Mouse (Mus musculus): ENCODE results near the gene Dennd1a. TPM values are rescaled to one million over a fixed set of nuclear protein-coding genes. Genes with fewer than 3 reads are reported as not detected.

The Dennd1a gene
- polyA plus RNA-seq, 1 experiment from 2014 or later: 3.8 TPM

GRCm38 (mm10) chr2:37906261-37906660 is 380.9 kb downstream of the Dennd1a start:
- WGBS (ENCODE audit: insufficient replicate concordance): 60% methylated on average over 2 of the region's 2 CpGs
- Histone ChIP-seq H3K9me3 (ENCODE audit: low read length) (no peaks in the 10 kb centered on the region), H3K4me2 (ENCODE audit: low read depth, low read length) (no peak overlapping the region), H3K27ac (ENCODE audit: low read depth) (no peak overlapping the region), H3K27me3 (ENCODE audit: insufficient read depth, low read length) (no peaks in the 10 kb centered on the region), H3K9ac (replicated peaks) (no peak overlapping the region), H3K4me3 (ENCODE audit: low read depth, low read length) (no peak overlapping the region), H3K4me1 (ENCODE audit: insufficient read depth) (no peaks in the 10 kb centered on the region), H3K36me3 (replicated peaks; ENCODE audit: insufficient read depth, low read length) (no peaks in the 10 kb centered on the region)
- no peak for TF ChIP-seq EP300 (IDR thresholded peaks at IDR 0.05; ENCODE audit: low read depth)
- TF ChIP-seq CTCF (IDR thresholded peaks at IDR 0.05; ENCODE audit: low read depth): no peak
- ATAC-seq: no peak
- no peak for DNase-seq

GRCm38 (mm10) chr2:37903286-37903685 is 383.9 kb downstream of the Dennd1a start:
- Histone ChIP-seq H3K36me3 (replicated peaks; ENCODE audit: insufficient read depth, low read length) (no peaks in the 10 kb centered on the region), H3K4me2 (ENCODE audit: low read depth, low read length) (no peak overlapping the region), H3K9ac (replicated peaks) (no peak overlapping the region), H3K4me3 (ENCODE audit: low read depth, low read length) (no peak overlapping the region), H3K27me3 (ENCODE audit: insufficient read depth, low read length) (no peaks in the 10 kb centered on the region), H3K27ac (ENCODE audit: low read depth) (no peak overlapping the region), H3K9me3 (ENCODE audit: low read length) (no peaks in the 10 kb centered on the region), H3K4me1 (ENCODE audit: insufficient read depth) (no peaks in the 10 kb centered on the region)
- DNase-seq (no peak), ATAC-seq (no peak)
- TF ChIP-seq EP300 (IDR thresholded peaks at IDR 0.05; ENCODE audit: low read depth) (no peak), CTCF (IDR thresholded peaks at IDR 0.05; ENCODE audit: low read depth) (no peak)
- WGBS (ENCODE audit: insufficient replicate concordance): 73% methylated on average over 8 of the region's 8 CpGs

DNA sequence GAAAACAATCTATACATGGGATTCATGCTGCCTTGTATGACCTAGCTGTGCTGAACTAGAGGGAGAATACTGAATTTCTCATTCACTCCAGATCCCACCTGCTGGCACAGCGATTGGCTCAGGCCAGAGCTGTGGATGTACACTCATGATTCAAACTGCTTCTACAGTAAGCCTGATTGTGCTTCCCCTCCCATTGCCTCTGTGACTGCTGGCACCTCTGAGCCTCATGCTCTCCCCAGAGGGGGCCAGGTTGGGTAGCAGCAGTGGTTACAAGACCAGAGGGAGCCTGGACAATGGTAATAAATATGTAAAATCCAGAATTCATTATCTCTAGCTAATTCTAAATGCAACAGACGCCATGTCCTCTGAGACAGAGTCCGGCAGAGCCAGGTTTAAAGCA is 404.0 kb downstream of the Dennd1a start:
- 88% methylated on average over 3 of the region's 3 CpGs for WGBS (ENCODE audit: insufficient replicate concordance)
- Histone ChIP-seq H3K4me2 (ENCODE audit: low read depth, low read length) (no peak overlapping the region), H3K27me3 (ENCODE audit: insufficient read depth, low read length) (no peaks in the 10 kb centered on the region), H3K36me3 (replicated peaks; ENCODE audit: insufficient read depth, low read length) (no peaks in the 10 kb centered on the region), H3K4me1 (ENCODE audit: insufficient read depth) (peaks cover 8% of the 10 kb centered on the region), H3K9me3 (ENCODE audit: low read length) (no peaks in the 10 kb centered on the region), H3K27ac (ENCODE audit: low read depth) (no peak overlapping the region), H3K9ac (replicated peaks) (no peak overlapping the region), H3K4me3 (ENCODE audit: low read depth, low read length) (no peak overlapping the region)
- no peak for TF ChIP-seq EP300 (IDR thresholded peaks at IDR 0.05; ENCODE audit: low read depth)
- no peak for TF ChIP-seq CTCF (IDR thresholded peaks at IDR 0.05; ENCODE audit: low read depth)
- ATAC-seq (no peak), DNase-seq (no peak)

DNA sequence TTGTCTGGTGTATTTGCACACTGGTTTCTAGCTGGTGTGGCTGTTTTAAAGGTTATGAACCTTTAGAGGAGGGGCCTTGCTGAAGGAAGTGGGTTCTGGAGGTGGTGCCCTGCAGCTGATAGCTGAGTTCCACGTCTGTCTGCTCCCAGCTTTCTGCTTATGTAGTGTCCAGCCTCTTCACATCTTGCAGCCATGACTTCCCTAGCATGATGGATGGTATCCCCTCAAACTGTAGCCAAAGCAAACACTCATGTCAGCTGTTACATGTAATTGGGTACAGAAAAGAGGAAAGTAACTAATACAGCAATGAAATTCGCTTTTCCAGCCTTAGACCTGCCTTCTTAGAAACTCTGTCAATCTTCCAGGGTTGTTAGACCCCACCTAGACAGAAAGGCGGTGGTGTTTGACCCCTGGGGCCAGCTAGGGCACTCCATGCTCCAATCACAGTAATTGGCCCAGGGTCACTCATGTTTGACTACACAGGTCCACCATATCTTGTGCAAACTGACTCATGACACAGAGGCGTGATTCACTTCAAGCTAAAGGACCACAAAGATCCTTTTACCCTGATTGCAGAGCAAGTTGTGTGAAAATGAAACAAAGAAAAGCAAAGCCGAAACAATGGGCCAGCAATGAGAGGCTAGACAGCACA is 405.8 kb downstream of the Dennd1a start:
- TF ChIP-seq CTCF (IDR thresholded peaks at IDR 0.05; ENCODE audit: low read depth): no peak
- Histone ChIP-seq H3K9ac (replicated peaks) (no peak overlapping the region), H3K9me3 (ENCODE audit: low read length) (no peaks in the 10 kb centered on the region), H3K27me3 (ENCODE audit: insufficient read depth, low read length) (no peaks in the 10 kb centered on the region), H3K4me2 (ENCODE audit: low read depth, low read length) (no peak overlapping the region), H3K36me3 (replicated peaks; ENCODE audit: insufficient read depth, low read length) (no peaks in the 10 kb centered on the region), H3K27ac (ENCODE audit: low read depth) (no peak overlapping the region), H3K4me3 (ENCODE audit: low read depth, low read length) (no peak overlapping the region), H3K4me1 (ENCODE audit: insufficient read depth) (peaks cover 8% of the 10 kb centered on the region)
- 44% methylated on average over 5 of the region's 5 CpGs for WGBS (ENCODE audit: insufficient replicate concordance)
- DNase-seq (no peak), ATAC-seq (peak; percentile 71)

DNA sequence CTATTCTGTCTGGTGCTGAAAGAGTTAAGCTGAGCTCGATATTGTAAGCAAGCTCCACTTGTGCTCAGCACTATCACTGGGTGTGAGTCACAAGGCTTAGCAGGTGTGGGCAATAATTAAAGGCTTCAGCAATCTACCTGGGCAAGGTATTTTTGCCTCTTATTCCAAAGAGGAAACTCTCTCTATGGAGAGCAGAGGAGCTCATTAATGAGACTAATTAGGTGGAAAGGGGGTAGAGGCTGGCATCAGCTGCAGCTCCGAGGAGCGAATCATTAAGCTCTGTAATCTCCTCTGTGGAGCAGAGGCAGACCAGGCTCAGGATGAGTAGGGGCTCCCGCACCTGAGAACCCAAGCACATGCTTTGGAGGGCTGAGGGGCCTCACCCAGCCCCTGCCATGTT is 407.5 kb downstream of the Dennd1a start:
- WGBS (ENCODE audit: insufficient replicate concordance): 75% methylated on average over 4 of the region's 4 CpGs
- Histone ChIP-seq H3K27me3 (ENCODE audit: insufficient read depth, low read length) (no peaks in the 10 kb centered on the region), H3K9me3 (ENCODE audit: low read length) (no peaks in the 10 kb centered on the region), H3K4me1 (ENCODE audit: insufficient read depth) (peaks cover 8% of the 10 kb centered on the region), H3K9ac (replicated peaks) (no peak overlapping the region), H3K36me3 (replicated peaks; ENCODE audit: insufficient read depth, low read length) (no peaks in the 10 kb centered on the region), H3K27ac (ENCODE audit: low read depth) (no peak overlapping the region), H3K4me3 (ENCODE audit: low read depth, low read length) (no peak overlapping the region), H3K4me2 (ENCODE audit: low read depth, low read length) (no peak overlapping the region)
- no peak for TF ChIP-seq EP300 (IDR thresholded peaks at IDR 0.05; ENCODE audit: low read depth)
- ATAC-seq (no peak), DNase-seq (no peak)

DNA sequence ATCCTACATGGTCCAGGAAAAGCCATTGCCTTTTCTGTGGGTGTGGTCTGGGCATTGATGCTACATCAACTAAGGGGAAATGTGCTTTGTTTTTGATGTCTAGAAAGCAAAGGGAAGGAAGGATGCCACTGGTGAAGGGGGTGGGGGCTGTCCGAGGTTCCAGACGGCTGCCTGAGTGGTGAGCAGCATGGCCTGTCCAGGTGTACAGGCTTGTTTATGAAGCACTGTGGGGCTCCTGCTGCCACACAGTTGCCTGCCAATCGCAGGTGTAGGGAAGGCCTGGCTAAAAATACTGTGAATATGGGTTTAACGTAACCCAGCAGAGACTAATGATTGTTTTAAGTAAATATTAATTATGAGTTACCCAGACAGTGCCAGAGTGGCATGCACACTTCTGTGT is 414.4 kb downstream of the Dennd1a start:
- WGBS (ENCODE audit: insufficient replicate concordance): 71% methylated on average over 4 of the region's 4 CpGs
- H3K4me2 ChIP-seq (ENCODE audit: low read depth, low read length): no peak overlapping the region
- TF ChIP-seq CTCF (IDR thresholded peaks at IDR 0.05; ENCODE audit: low read depth) (no peak), EP300 (IDR thresholded peaks at IDR 0.05; ENCODE audit: low read depth) (no peak)
- no peaks in the 10 kb centered on the region for H3K4me1 ChIP-seq (ENCODE audit: insufficient read depth)
- H3K27ac ChIP-seq (ENCODE audit: low read depth): no peak overlapping the region
- no peak overlapping the region for H3K9ac ChIP-seq (replicated peaks)
- no peak for ATAC-seq
- no peaks in the 10 kb centered on the region for H3K36me3 ChIP-seq (replicated peaks; ENCODE audit: insufficient read depth, low read length)
- DNase-seq: no peak
- H3K27me3 ChIP-seq (ENCODE audit: insufficient read depth, low read length): no peaks in the 10 kb centered on the region
- no peak overlapping the region for H3K4me3 ChIP-seq (ENCODE audit: low read depth, low read length)
- no peaks in the 10 kb centered on the region for H3K9me3 ChIP-seq (ENCODE audit: low read length)

DNA sequence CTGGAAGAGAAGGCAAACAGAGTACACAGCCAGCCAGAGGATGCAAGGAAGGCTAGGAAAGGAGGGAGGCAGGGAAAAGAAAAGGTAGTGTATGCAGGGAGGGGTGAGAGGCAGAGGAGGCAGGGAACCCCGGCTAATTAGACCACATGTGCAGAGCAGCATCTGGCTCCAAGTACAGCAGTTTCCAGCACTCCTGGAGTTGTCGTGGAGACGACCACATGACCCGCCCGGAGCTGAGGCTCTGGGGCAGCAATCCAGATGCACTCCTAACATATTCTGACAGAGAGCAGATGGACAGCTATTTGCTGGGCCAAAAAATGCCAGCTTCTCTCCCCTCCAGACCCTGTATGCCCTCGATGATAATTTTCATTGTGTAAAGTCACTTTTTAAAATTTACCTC is 417.6 kb downstream of the Dennd1a start:
- ATAC-seq (no peak), DNase-seq (no peak)
- H3K9me3 ChIP-seq (ENCODE audit: low read length): no peaks in the 10 kb centered on the region
- no peak overlapping the region for H3K27ac ChIP-seq (ENCODE audit: low read depth)
- no peaks in the 10 kb centered on the region for H3K27me3 ChIP-seq (ENCODE audit: insufficient read depth, low read length)
- no peak overlapping the region for H3K4me2 ChIP-seq (ENCODE audit: low read depth, low read length)
- no peak for TF ChIP-seq CTCF (IDR thresholded peaks at IDR 0.05; ENCODE audit: low read depth)
- TF ChIP-seq EP300 (IDR thresholded peaks at IDR 0.05; ENCODE audit: low read depth): no peak
- WGBS (ENCODE audit: insufficient replicate concordance): 66% methylated on average over 6 of the region's 6 CpGs
- H3K36me3 ChIP-seq (replicated peaks; ENCODE audit: insufficient read depth, low read length): no peaks in the 10 kb centered on the region
- no peak overlapping the region for H3K9ac ChIP-seq (replicated peaks)
- no peaks in the 10 kb centered on the region for H3K4me1 ChIP-seq (ENCODE audit: insufficient read depth)
- no peak overlapping the region for H3K4me3 ChIP-seq (ENCODE audit: low read depth, low read length)

Measured in liver, postnatal 0 days (tissue).